Mouse (Mus musculus) bone marrow, adult 2 months (tissue): ENCODE measurements around the gene Lrrc4c.

Source experiments
- CTCF ChIP-seq: fragments of 200-500 bp; IDR thresholded peaks from 2 replicates; pipeline ENCODE4 v1.5.1; 2011; ENCODE audit warnings: low read length, control low read depth; ENCODE audit not compliant: control insufficient read depth, insufficient read depth
- POLR2A ChIP-seq: fragments of 200-500 bp; IDR thresholded peaks from 2 replicates; pipeline ENCODE4 v1.6.1; 2011; ENCODE audit warnings: low read depth, mild to moderate bottlenecking, control low read depth, low read length, borderline replicate concordance; ENCODE audit not compliant: control insufficient read depth

- TF ChIP-seq POLR2A = no peak
- no peak for TF ChIP-seq CTCF
Observed at GRCm38 (mm10) chr2:97391876-97392275, 1073.9 kb downstream of the Lrrc4c start.
